Mouse (Mus musculus) Muller cell, postnatal 12 days (primary cell): Measurements from ENCODE around the gene Erg.

Experiments used
- DNase-seq: peaks from one replicate; pipeline ENCODE4 v3.0.0-alpha.2; 2015; ENCODE audit errors: inconsistent ontology term

Erg gene

GRCm38 (mm10) chr16:95586311-95586602 is at the start of gene Erg:
Gene Erg, minus strand, starts transcription at chr16:95586593.
- no peak for DNase-seq

GRCm38 (mm10) chr16:95631816-95632215 is 45.4 kb upstream of the Erg start:
- DNase-seq, result no peak

- DNase-seq, result no peak
Measured at GRCm38 (mm10) chr16:95623876-95624770, 37.7 kb upstream of the Erg start.

GRCm38 (mm10) chr16:95623056-95623455 is 36.7 kb upstream of the Erg start:
- DNase-seq, result no peak

GRCm38 (mm10) chr16:95619859-95620325 is 33.5 kb upstream of the Erg start:
- no peak for DNase-seq

GRCm38 (mm10) chr16:95618206-95618605 is 31.8 kb upstream of the Erg start:
- DNase-seq, result no peak

GRCm38 (mm10) chr16:95617720-95618119 is 31.3 kb upstream of the Erg start:
- DNase-seq, result no peak

GRCm38 (mm10) chr16:95615579-95615978 is 29.2 kb upstream of the Erg start:
- no peak for DNase-seq

- no peak for DNase-seq
Measured at GRCm38 (mm10) chr16:95614482-95614881, 28.1 kb upstream of the Erg start.

- DNase-seq, result no peak
Measured at GRCm38 (mm10) chr16:95611982-95612746, 25.8 kb upstream of the Erg start.

GRCm38 (mm10) chr16:95608624-95609023 is 22.2 kb upstream of the Erg start:
- DNase-seq, result no peak

GRCm38 (mm10) chr16:95605304-95605703 is 18.9 kb upstream of the Erg start:
- peak; percentile 49 for DNase-seq

- DNase-seq, result no peak
Measured at GRCm38 (mm10) chr16:95602504-95602903, 16.1 kb upstream of the Erg start.

GRCm38 (mm10) chr16:95601807-95602206 is 15.4 kb upstream of the Erg start:
- no peak for DNase-seq

GRCm38 (mm10) chr16:95601219-95601580 is 14.8 kb upstream of the Erg start:
- peak; percentile 35 for DNase-seq

GRCm38 (mm10) chr16:95600572-95601218 is 14.3 kb upstream of the Erg start:
- peak; percentile 51 for DNase-seq

GRCm38 (mm10) chr16:95598930-95599329 is 12.5 kb upstream of the Erg start:
- DNase-seq, result no peak

- DNase-seq, result peak; percentile 83
Measured at GRCm38 (mm10) chr16:95597578-95597951, 11.2 kb upstream of the Erg start.

GRCm38 (mm10) chr16:95596884-95597577 is 10.6 kb upstream of the Erg start:
- DNase-seq, result no peak

GRCm38 (mm10) chr16:95588849-95589248 is 2.5 kb upstream of the Erg start:
- no peak for DNase-seq

- no peak for DNase-seq
Measured at GRCm38 (mm10) chr16:95586726-95587125, 333 bp upstream of the Erg start.
